Mouse (Mus musculus) right cerebral cortex, adult 2 months (tissue): ENCODE results near the gene Olfr373.
"Not testable (repeated sequence)": the region's sequence is repeated elsewhere in the genome, so short reads cannot be mapped to it uniquely, and the experiment has no call there.

Source experiments
- DNase-seq, 2 experiments: peaks; one replicate each; pipeline ENCODE4 v3.0.0; 2021 to 2022; ENCODE audit warnings: low spot score in 2 of 2

The Olfr373 gene

GRCm38 (mm10) chr8:72082877-72083276, at the start of gene Olfr373:
Gene Olfr373 (plus strand): TSS chr8:72083177.
- DNase-seq: not testable (repeated sequence)

GRCm38 (mm10) chr8:72040918-72041317, 42.1 kb upstream of the Olfr373 start, which contains the start of gene Olfr372:
Gene Olfr372 (plus strand): TSS chr8:72041218.
- not testable (repeated sequence) for DNase-seq

GRCm38 (mm10) chr8:72042493-72042892, 40.5 kb upstream of the Olfr373 start:
- no peak for DNase-seq

- not testable (repeated sequence) for DNase-seq
These were observed 28.3 kb upstream of the Olfr373 start for GRCm38 (mm10) chr8:72054633-72055032.

GRCm38 (mm10) chr8:72057643-72058042, 25.3 kb upstream of the Olfr373 start:
- not testable (repeated sequence) for DNase-seq

- DNase-seq: not testable (repeated sequence)
These were observed 16.1 kb upstream of the Olfr373 start for GRCm38 (mm10) chr8:72066819-72067399.

- DNase-seq: no peak
These were observed 1.8 kb downstream of the Olfr373 start for GRCm38 (mm10) chr8:72084744-72085143.

- not testable (repeated sequence) for DNase-seq
These were observed 4.6 kb downstream of the Olfr373 start for GRCm38 (mm10) chr8:72087611-72088010.

GRCm38 (mm10) chr8:72096721-72097120, 13.7 kb downstream of the Olfr373 start:
- DNase-seq: not testable (repeated sequence)

- DNase-seq: peak in 1 of 2 experiments; percentile 1
These were observed 16.6 kb downstream of the Olfr373 start for GRCm38 (mm10) chr8:72099377-72100103.

GRCm38 (mm10) chr8:72105165-72105564, 22.2 kb downstream of the Olfr373 start:
- DNase-seq: no peak

GRCm38 (mm10) chr8:72106740-72107139, 23.8 kb downstream of the Olfr373 start, which contains the start of gene Olfr374:
Gene Olfr374 (plus strand): TSS chr8:72107040.
- DNase-seq: no peak

GRCm38 (mm10) chr8:72110876-72111275, 27.9 kb downstream of the Olfr373 start:
- DNase-seq: no peak

GRCm38 (mm10) chr8:72112486-72112885, 29.5 kb downstream of the Olfr373 start:
- no peak for DNase-seq

GRCm38 (mm10) chr8:72115202-72115601, 32.2 kb downstream of the Olfr373 start:
- no peak for DNase-seq

GRCm38 (mm10) chr8:72118616-72119015, 35.6 kb downstream of the Olfr373 start:
- DNase-seq: no peak

- DNase-seq: not testable (repeated sequence)
These were observed 38.5 kb downstream of the Olfr373 start for GRCm38 (mm10) chr8:72121486-72121885.

GRCm38 (mm10) chr8:72121997-72122396, 39.0 kb downstream of the Olfr373 start:
- DNase-seq: no peak

GRCm38 (mm10) chr8:72127834-72128233, 44.9 kb downstream of the Olfr373 start:
- DNase-seq: no peak

GRCm38 (mm10) chr8:72131251-72131650, 48.3 kb downstream of the Olfr373 start:
- no peak for DNase-seq

- DNase-seq: no peak
These were observed 48.9 kb downstream of the Olfr373 start for GRCm38 (mm10) chr8:72131901-72132300.

GRCm38 (mm10) chr8:72132417-72132816, 49.4 kb downstream of the Olfr373 start:
- no peak for DNase-seq

- DNase-seq: no peak
These were observed 49.9 kb downstream of the Olfr373 start for GRCm38 (mm10) chr8:72132891-72133290.
